Mouse (Mus musculus) kidney, adult 2 months (tissue): ENCODE measurements around the gene Cdh23. TPM values are rescaled to one million over a fixed set of nuclear protein-coding genes. Genes with fewer than 3 reads are reported as not detected.
A peak's percentile ranks its signal among the peaks of the same experiment; 100 is the strongest.

Source experiments
- DNase-seq: peaks from one replicate; pipeline ENCODE4 v3.0.0; 2021
- H3K27ac ChIP-seq: fragments of 200-500 bp; 2 replicates; pipeline ENCODE4 v1.5.1; 2012; ENCODE audit warnings: low read depth, low read length, control low read depth, inconsistent platforms; ENCODE audit not compliant: insufficient read depth
- H3K27me3 ChIP-seq: fragments of 200-500 bp; replicated peaks from 2 replicates; pipeline ENCODE4 v1.6.1; 2012; ENCODE audit warnings: mild to moderate bottlenecking, moderate library complexity, low read length, inconsistent platforms; ENCODE audit not compliant: control insufficient read depth, insufficient read depth
- H3K36me3 ChIP-seq: fragments of 200-500 bp; 2 replicates; pipeline ENCODE4 v1.6.1; 2012; ENCODE audit warnings: mild to moderate bottlenecking, moderate library complexity, low read length, inconsistent platforms; ENCODE audit not compliant: control insufficient read depth, insufficient read depth
- H3K4me1 ChIP-seq: fragments of 200-500 bp; 2 replicates; pipeline ENCODE4 v1.6.1; 2011; ENCODE audit warnings: low read length; ENCODE audit not compliant: control insufficient read depth, insufficient read depth
- H3K4me3 ChIP-seq: fragments of 200-500 bp; 2 replicates; pipeline ENCODE4 v1.5.1; 2011; ENCODE audit warnings: mild to moderate bottlenecking, low read depth, low read length, control low read depth; ENCODE audit not compliant: insufficient read depth
- CTCF ChIP-seq: fragments of 200-500 bp; conservative IDR thresholded peaks from 2 replicates; pipeline ENCODE4 v1.5.1; 2011; ENCODE audit warnings: low read depth, mild to moderate bottlenecking, control low read depth, low read length, moderate library complexity, mixed read lengths; ENCODE audit not compliant: insufficient read depth, insufficient read length
- POLR2A ChIP-seq: fragments of 200-500 bp; IDR thresholded peaks from one replicate; pipeline ENCODE4 v1.6.1; 2011; ENCODE audit warnings: low read depth, low read length, control low read depth
- WGBS: fragments of 180-500 bp; shearing (Covaris S2); methylation state at CpG from one replicate; pipeline ENCODE4 v1.1.7; 2018; 5-methylcytosine and 5-hydroxymethylcytosine counted together
- polyA plus RNA-seq: library from polyadenylated mRNA; depleted of rRNA; stranded (reverse); fragments of >200 nt; gene quantifications from 2 replicates; pipeline ENCODE4 v1.2.3, GENCODE M21; 2012

Cdh23 gene
- polyA plus RNA-seq, 1 experiment, result 0.17 TPM

GRCm38 (mm10) chr10:60282116-60283014 lies 413.9 kb downstream of the Cdh23 start:
- peak overlapping the region; percentile 19 for H3K27ac ChIP-seq
- no peak overlapping the region for H3K4me3 ChIP-seq
- WGBS, result 58% methylated on average over 10 of the region's 10 CpGs
- no peaks in the 10 kb centered on the region for H3K27me3 ChIP-seq
- no peak for TF ChIP-seq CTCF
- no peak for TF ChIP-seq POLR2A
- H3K36me3 ChIP-seq, result no peaks in the 10 kb centered on the region
- H3K4me1 ChIP-seq, result peaks cover 62% of the 10 kb centered on the region
- DNase-seq, result peak; percentile 58

- H3K36me3 ChIP-seq, result no peaks in the 10 kb centered on the region
- no peak for TF ChIP-seq CTCF
- TF ChIP-seq POLR2A, result no peak
- H3K4me3 ChIP-seq, result no peak overlapping the region
- H3K4me1 ChIP-seq, result peaks cover 57% of the 10 kb centered on the region
- 68% methylated on average over 9 of the region's 9 CpGs for WGBS
- DNase-seq, result no peak
- no peak overlapping the region for H3K27ac ChIP-seq
- no peaks in the 10 kb centered on the region for H3K27me3 ChIP-seq
Observed at GRCm38 (mm10) chr10:60281571-60282050, 414.7 kb downstream of the Cdh23 start.

- no peak overlapping the region for H3K4me3 ChIP-seq
- H3K27me3 ChIP-seq, result no peaks in the 10 kb centered on the region
- DNase-seq, result no peak
- H3K36me3 ChIP-seq, result no peaks in the 10 kb centered on the region
- no peak for TF ChIP-seq POLR2A
- TF ChIP-seq CTCF, result no peak
- peaks cover 45% of the 10 kb centered on the region for H3K4me1 ChIP-seq
- no peak overlapping the region for H3K27ac ChIP-seq
- WGBS, result 78% methylated on average over 6 of the region's 6 CpGs
Observed at GRCm38 (mm10) chr10:60280353-60280752, 415.9 kb downstream of the Cdh23 start.

- Histone ChIP-seq H3K4me1 (peaks cover 40% of the 10 kb centered on the region), H3K36me3 (no peaks in the 10 kb centered on the region), H3K27me3 (no peaks in the 10 kb centered on the region), H3K4me3 (0 out of 2 replicates have a peak overlapping the region, but pooled peaks have one; percentile 7), H3K27ac (no peak overlapping the region)
- TF ChIP-seq POLR2A, result no peak
- TF ChIP-seq CTCF, result no peak
- peak; percentile 86 for DNase-seq
- WGBS, result 48% methylated on average over 9 of the region's 9 CpGs
Observed at GRCm38 (mm10) chr10:60279941-60280301, 416.4 kb downstream of the Cdh23 start.

GRCm38 (mm10) chr10:60279290-60279940 lies 416.9 kb downstream of the Cdh23 start:
- Histone ChIP-seq H3K27me3 (no peaks in the 10 kb centered on the region), H3K4me1 (peaks cover 35% of the 10 kb centered on the region), H3K4me3 (peak overlapping the region; percentile 48), H3K36me3 (no peaks in the 10 kb centered on the region), H3K27ac (peak overlapping the region; percentile 46)
- 42% methylated on average over 8 of the region's 8 CpGs for WGBS
- DNase-seq, result no peak
- no peak for TF ChIP-seq CTCF
- TF ChIP-seq POLR2A, result no peak

GRCm38 (mm10) chr10:60278786-60279185 lies 417.5 kb downstream of the Cdh23 start:
- peak overlapping the region; percentile 48 for H3K4me3 ChIP-seq
- 43% methylated on average over 3 of the region's 3 CpGs for WGBS
- H3K27ac ChIP-seq, result peak overlapping the region; percentile 51; the same call in 1 of the 2 replicates
- no peaks in the 10 kb centered on the region for H3K27me3 ChIP-seq
- TF ChIP-seq POLR2A, result no peak
- H3K4me1 ChIP-seq, result peaks cover 35% of the 10 kb centered on the region
- no peak for DNase-seq
- H3K36me3 ChIP-seq, result no peaks in the 10 kb centered on the region

GRCm38 (mm10) chr10:60278006-60278399 lies 418.3 kb downstream of the Cdh23 start:
- no peaks in the 10 kb centered on the region for H3K36me3 ChIP-seq
- peak overlapping the region; percentile 78 for H3K4me3 ChIP-seq
- no peaks in the 10 kb centered on the region for H3K27me3 ChIP-seq
- no peak for DNase-seq
- H3K27ac ChIP-seq, result peak overlapping the region; percentile 97
- TF ChIP-seq POLR2A, result no peak
- TF ChIP-seq CTCF, result no peak
- peaks cover 34% of the 10 kb centered on the region for H3K4me1 ChIP-seq
- WGBS, result 2% methylated on average over 13 of the region's 13 CpGs
